Comparison of ENCODE assay signal across 8 mouse cellular contexts in the genomic region with DNA sequence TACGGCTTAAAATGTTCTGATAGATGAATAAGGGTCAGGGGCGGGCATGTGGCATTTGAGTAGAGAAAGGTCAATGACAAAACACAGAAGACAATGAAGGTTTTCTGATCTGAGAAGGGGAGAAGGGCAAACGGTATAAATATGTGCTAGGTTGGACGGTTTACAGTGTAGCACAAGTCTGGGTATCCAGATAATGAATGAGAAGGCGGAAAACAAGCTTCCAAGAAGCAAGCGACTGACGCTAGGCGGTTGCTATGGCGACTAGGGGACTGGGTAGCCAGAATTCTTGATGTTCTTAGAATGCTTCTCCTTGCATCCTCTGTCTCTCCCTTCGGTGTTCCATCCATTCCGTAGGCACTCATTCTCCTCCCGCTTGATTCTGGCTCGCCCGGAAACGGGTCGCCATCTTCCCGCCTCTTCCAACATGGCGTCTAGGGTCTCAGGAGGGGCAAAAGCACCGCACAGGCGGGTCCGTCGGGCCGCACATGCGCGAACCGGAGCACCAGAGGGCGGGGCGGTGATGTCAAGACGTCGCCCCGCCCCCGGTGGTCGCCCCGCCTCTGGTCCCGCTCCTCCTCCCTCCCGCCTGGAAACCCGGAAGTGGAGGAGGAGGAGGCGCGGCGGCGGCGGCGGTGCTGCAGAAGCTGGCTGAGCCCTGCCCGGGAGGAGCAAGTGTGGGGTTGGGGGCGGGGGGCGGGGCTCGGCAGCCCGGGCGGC. TPM values are rescaled to one million over a fixed set of nuclear protein-coding genes. Genes with fewer than 3 reads are reported as not detected.
DNase-seq lines count a peak whose midpoint lies in the region; ATAC-seq lines count a peak whose summit lies in the region.

A gene (plus strand): TSS at position 600 of the 717 bp plus-strand sequence.

- no peaks in the 10 kb centered on the region for H3K36me3 ChIP-seq in hindbrain, embryonic 14.5 days (replicated peaks; ENCODE audit: control insufficient read depth, insufficient read depth)

- peaks cover 8% of the 10 kb centered on the region for H3K4me1 ChIP-seq in hindbrain, embryonic 14.5 days (replicated peaks; ENCODE audit: control insufficient read depth, insufficient read depth, low read length)

- H3K4me3 ChIP-seq in hindbrain, embryonic 14.5 days (replicated peaks; ENCODE audit: low read length): peak within 1 kb of the TSS; percentile 66

- H3K9me3 ChIP-seq in hindbrain, embryonic 14.5 days (ENCODE audit: control insufficient read depth, low read length): no peaks in the 10 kb centered on the region

- peak; percentile 96 for ATAC-seq in hindbrain, embryonic 14.5 days (ENCODE audit: low FRiP score)

- H3K9ac ChIP-seq in hindbrain, embryonic 14.5 days: peak within 1 kb of the TSS; percentile 71

- H3K27ac ChIP-seq in hindbrain, embryonic 14.5 days: peak within 1 kb of the TSS; percentile 96

- H3K4me2 ChIP-seq in hindbrain, embryonic 14.5 days (replicated peaks): peak within 1 kb of the TSS; percentile 59

- peak; percentile 96 for DNase-seq in R1 (ENCODE audit: low read depth, low spot score)
- DNase-seq in cerebellum, postnatal 25 days: peak; percentile 97 to 99
- peak; percentile 93 to 95 for DNase-seq in frontal cortex, postnatal 25 days (ENCODE audit: low spot score in 2 of 2)
- DNase-seq in hindbrain, embryonic 14.5 days (ENCODE audit: low spot score): peak; percentile 96
- peak; percentile 98 for DNase-seq in layer of hippocampus, postnatal 36 days
- DNase-seq in lung, postnatal 36 days: peak; percentile 98
- DNase-seq in retina, postnatal 1 day: peak; percentile 97
- peak; percentile 93 to 95 for DNase-seq in urinary bladder, adult 18-20 months (ENCODE audit: low spot score in 2 of 2)

- H3K27me3 ChIP-seq in hindbrain, embryonic 14.5 days (ENCODE audit: control insufficient read depth, insufficient read depth, low read length): no peaks in the 10 kb centered on the region

- WGBS in hindbrain, embryonic 14.5 days: 7% methylated on average over 32 of the region's 49 CpGs

RNA-seq across cellular contexts. Expression of the gene that starts here (rescaled TPM):
- polyA plus RNA-seq in hindbrain, embryonic 14.5 days (2014; fragmentation: Nextera tagmentation; extraction: Ambion mirVana): 47.8 and 48.6 TPM in 2 replicates
- 10 to 100 TPM; 74.8 to 90.1 TPM for total RNA-seq in layer of hippocampus, postnatal 36 days (2021)

Comparison
In these comparisons a context has a peak if more than half of its experiments do, and no peak if none do; other contexts are left out.
1. Peak in every context shown above with its lines: DNase-seq, ATAC-seq, H3K4me3 ChIP-seq and H3K27ac ChIP-seq.